Mouse (Mus musculus) heart, embryonic 15.5 days (tissue): Measurements from ENCODE around the gene Rapgef4. TPM values are rescaled to one million over a fixed set of nuclear protein-coding genes. Genes with fewer than 3 reads are reported as not detected.

Source experiments
- ATAC-seq: fragments of 200-750 bp; cut with Nextera tagmentation; replicated peaks from 2 replicates; pipeline ENCODE4 v1.8.0; 2017; ENCODE audit warnings: low read depth, moderate TSS enrichment; ENCODE audit not compliant: insufficient number of reproducible peaks, insufficient read depth, low FRiP score
- H3K27ac ChIP-seq: fragments of 300-500 bp; sonication (generic); 2 replicates; pipeline ENCODE4 v1.5.1; 2015; ENCODE audit warnings: mild to moderate bottlenecking, inconsistent platforms
- H3K27me3 ChIP-seq: fragments of 300-500 bp; sonication (generic); 2 replicates; pipeline ENCODE4 v1.6.1; 2015; ENCODE audit warnings: inconsistent platforms
- H3K36me3 ChIP-seq: fragments of 300-500 bp; sonication (generic); 2 replicates; pipeline ENCODE4 v1.6.1; 2015; ENCODE audit warnings: mild to moderate bottlenecking, inconsistent platforms
- H3K4me1 ChIP-seq: fragments of 300-500 bp; sonication (generic); replicated peaks from 2 replicates; pipeline ENCODE4 v1.6.1; 2015; ENCODE audit warnings: inconsistent platforms
- H3K4me2 ChIP-seq: fragments of 300-500 bp; sonication (generic); 2 replicates; pipeline ENCODE4 v1.6.1; 2015; ENCODE audit warnings: inconsistent platforms, mild to moderate bottlenecking, moderate library complexity
- H3K4me3 ChIP-seq: fragments of 300-500 bp; sonication (generic); 2 replicates; pipeline ENCODE4 v1.5.1; 2015; ENCODE audit warnings: mild to moderate bottlenecking, inconsistent platforms
- H3K9ac ChIP-seq: fragments of 300-500 bp; sonication (generic); 2 replicates; pipeline ENCODE4 v1.6.1; 2015; ENCODE audit warnings: mild to moderate bottlenecking, inconsistent platforms
- H3K9me3 ChIP-seq: fragments of 300-500 bp; sonication (generic); replicated peaks from 2 replicates; pipeline ENCODE4 v1.6.1; 2016; ENCODE audit warnings: inconsistent platforms
- WGBS: fragments of 180-500 bp; shearing (Covaris S2); methylation state at CpG from one replicate; pipeline ENCODE4 v1.1.7; 2015; ENCODE audit warnings: mixed read lengths; 5-methylcytosine and 5-hydroxymethylcytosine counted together
- polyA plus RNA-seq: library from polyadenylated mRNA; unstranded; fragments of >200 nt; fragmentation: Nextera tagmentation; extraction: Ambion mirVana; gene quantifications from 2 replicates; pipeline ENCODE4 v1.2.1, GENCODE M21; 2015

Gene Rapgef4
- polyA plus RNA-seq, 1 experiment from 2014 or later = 3.7 TPM

- ATAC-seq = no peak
- no peak overlapping the region for H3K9ac ChIP-seq
- WGBS = 87% methylated on average over 5 of the region's 5 CpGs
- H3K27me3 ChIP-seq = no peaks in the 10 kb centered on the region
- H3K4me1 ChIP-seq = peaks cover 21% of the 10 kb centered on the region
- no peak overlapping the region for H3K27ac ChIP-seq
- H3K4me2 ChIP-seq = no peak overlapping the region
- no peak overlapping the region for H3K4me3 ChIP-seq
- no peaks in the 10 kb centered on the region for H3K36me3 ChIP-seq
- H3K9me3 ChIP-seq = no peaks in the 10 kb centered on the region
Observed at GRCm38 (mm10) chr2:72156484-72156883, 175.4 kb downstream of the Rapgef4 start.

GRCm38 (mm10) chr2:72157561-72157960 lies 176.5 kb downstream of the Rapgef4 start:
- peak overlapping the region; percentile 34; the same call in 1 of the 2 replicates for H3K4me2 ChIP-seq

GRCm38 (mm10) chr2:72158045-72158444 lies 177.0 kb downstream of the Rapgef4 start:
- no peak overlapping the region for H3K4me3 ChIP-seq
- no peaks in the 10 kb centered on the region for H3K36me3 ChIP-seq
- 63% methylated on average over 5 of the region's 5 CpGs for WGBS
- peak overlapping the region; percentile 21; the same call in 1 of the 2 replicates for H3K27ac ChIP-seq
- H3K4me1 ChIP-seq = peaks cover 21% of the 10 kb centered on the region
- peak overlapping the region; percentile 34; the same call in 1 of the 2 replicates for H3K4me2 ChIP-seq
- no peaks in the 10 kb centered on the region for H3K27me3 ChIP-seq
- H3K9ac ChIP-seq = no peak overlapping the region
- H3K9me3 ChIP-seq = no peaks in the 10 kb centered on the region
- ATAC-seq = no peak

More at GRCm38 (mm10) chr2:72157561-72157960, 176.5 kb downstream of the Rapgef4 start:
- peak overlapping the region; percentile 21 for H3K27ac ChIP-seq
- H3K36me3 ChIP-seq = no peaks in the 10 kb centered on the region
- H3K4me3 ChIP-seq = no peak overlapping the region
- H3K9ac ChIP-seq = no peak overlapping the region
- 0 out of 2 replicates have a peak, but pooled peaks have one; percentile 55 for ATAC-seq
- no peaks in the 10 kb centered on the region for H3K27me3 ChIP-seq
- peaks cover 21% of the 10 kb centered on the region for H3K4me1 ChIP-seq
- H3K9me3 ChIP-seq = no peaks in the 10 kb centered on the region
- 10% methylated on average over 9 of the region's 9 CpGs for WGBS

- no peaks in the 10 kb centered on the region for H3K27me3 ChIP-seq
- H3K4me1 ChIP-seq = peaks cover 21% of the 10 kb centered on the region
- H3K9ac ChIP-seq = no peak overlapping the region
- ATAC-seq = no peak
- H3K27ac ChIP-seq = no peak overlapping the region
- no peaks in the 10 kb centered on the region for H3K9me3 ChIP-seq
- no peak overlapping the region for H3K4me3 ChIP-seq
- WGBS = 80% methylated on average over 10 of the region's 10 CpGs
- no peak overlapping the region for H3K4me2 ChIP-seq
- H3K36me3 ChIP-seq = no peaks in the 10 kb centered on the region
Observed at GRCm38 (mm10) chr2:72158691-72159225, 177.7 kb downstream of the Rapgef4 start.

GRCm38 (mm10) chr2:72159281-72159680 lies 178.2 kb downstream of the Rapgef4 start:
- H3K27ac ChIP-seq = no peak overlapping the region
- no peaks in the 10 kb centered on the region for H3K36me3 ChIP-seq
- H3K4me2 ChIP-seq = no peak overlapping the region
- no peak for ATAC-seq
- H3K27me3 ChIP-seq = no peaks in the 10 kb centered on the region
- H3K9me3 ChIP-seq = no peaks in the 10 kb centered on the region
- H3K4me3 ChIP-seq = no peak overlapping the region
- peaks cover 21% of the 10 kb centered on the region for H3K4me1 ChIP-seq
- 78% methylated on average over 6 of the region's 6 CpGs for WGBS
- H3K9ac ChIP-seq = no peak overlapping the region

- Histone ChIP-seq H3K27ac (no peak overlapping the region), H3K4me3 (no peak overlapping the region), H3K4me1 (peaks cover 29% of the 10 kb centered on the region), H3K9ac (no peak overlapping the region), H3K27me3 (no peaks in the 10 kb centered on the region), H3K9me3 (no peaks in the 10 kb centered on the region), H3K4me2 (no peak overlapping the region), H3K36me3 (no peaks in the 10 kb centered on the region)
- ATAC-seq = no peak
- WGBS = 80% methylated on average over 5 of the region's 5 CpGs
Observed at GRCm38 (mm10) chr2:72165136-72165854, 184.3 kb downstream of the Rapgef4 start.

- Histone ChIP-seq H3K27me3 (no peaks in the 10 kb centered on the region), H3K9me3 (no peaks in the 10 kb centered on the region), H3K4me1 (peaks cover 41% of the 10 kb centered on the region), H3K4me3 (no peak overlapping the region), H3K4me2 (0 out of 2 replicates have a peak overlapping the region, but pooled peaks have one; percentile 7), H3K27ac (peak overlapping the region; percentile 80), H3K36me3 (no peaks in the 10 kb centered on the region), H3K9ac (no peak overlapping the region)
- peak; percentile 88 for ATAC-seq
- WGBS = 11% methylated on average over 9 of the region's 9 CpGs
Observed at GRCm38 (mm10) chr2:72169451-72170100, 188.5 kb downstream of the Rapgef4 start.

GRCm38 (mm10) chr2:72170546-72170945 lies 189.5 kb downstream of the Rapgef4 start:
- no peak for ATAC-seq
- WGBS = 79% methylated on average over 8 of the region's 8 CpGs
- no peak overlapping the region for H3K9ac ChIP-seq
- no peaks in the 10 kb centered on the region for H3K27me3 ChIP-seq
- H3K4me2 ChIP-seq = no peak overlapping the region
- no peaks in the 10 kb centered on the region for H3K36me3 ChIP-seq
- H3K4me1 ChIP-seq = peaks cover 44% of the 10 kb centered on the region
- no peaks in the 10 kb centered on the region for H3K9me3 ChIP-seq
- no peak overlapping the region for H3K27ac ChIP-seq
- H3K4me3 ChIP-seq = no peak overlapping the region

GRCm38 (mm10) chr2:72171204-72171603 lies 190.2 kb downstream of the Rapgef4 start:
- no peak for ATAC-seq
- H3K27me3 ChIP-seq = no peaks in the 10 kb centered on the region
- no peak overlapping the region for H3K4me2 ChIP-seq
- no peak overlapping the region for H3K4me3 ChIP-seq
- H3K9ac ChIP-seq = no peak overlapping the region
- H3K27ac ChIP-seq = no peak overlapping the region
- 88% methylated on average over 5 of the region's 5 CpGs for WGBS
- peaks cover 50% of the 10 kb centered on the region for H3K4me1 ChIP-seq
- no peaks in the 10 kb centered on the region for H3K36me3 ChIP-seq
- no peaks in the 10 kb centered on the region for H3K9me3 ChIP-seq

- no peaks in the 10 kb centered on the region for H3K36me3 ChIP-seq
- no peak for ATAC-seq
- no peak overlapping the region for H3K4me3 ChIP-seq
- WGBS = 27% methylated on average over 3 of the region's 3 CpGs
- H3K27ac ChIP-seq = no peak overlapping the region
- no peaks in the 10 kb centered on the region for H3K9me3 ChIP-seq
- H3K27me3 ChIP-seq = no peaks in the 10 kb centered on the region
- no peak overlapping the region for H3K4me2 ChIP-seq
- peaks cover 50% of the 10 kb centered on the region for H3K4me1 ChIP-seq
- no peak overlapping the region for H3K9ac ChIP-seq
Observed at GRCm38 (mm10) chr2:72173010-72173409, 192.0 kb downstream of the Rapgef4 start.

GRCm38 (mm10) chr2:72173844-72174243 lies 192.8 kb downstream of the Rapgef4 start:
- Histone ChIP-seq H3K36me3 (no peaks in the 10 kb centered on the region), H3K27ac (no peak overlapping the region), H3K9me3 (no peaks in the 10 kb centered on the region), H3K4me2 (no peak overlapping the region), H3K9ac (no peak overlapping the region), H3K27me3 (no peaks in the 10 kb centered on the region), H3K4me3 (no peak overlapping the region), H3K4me1 (peaks cover 42% of the 10 kb centered on the region)
- 63% methylated on average over 4 of the region's 4 CpGs for WGBS
- ATAC-seq = no peak
